2 mouse cellular contexts compared by ENCODE assay signal in the genomic region with DNA sequence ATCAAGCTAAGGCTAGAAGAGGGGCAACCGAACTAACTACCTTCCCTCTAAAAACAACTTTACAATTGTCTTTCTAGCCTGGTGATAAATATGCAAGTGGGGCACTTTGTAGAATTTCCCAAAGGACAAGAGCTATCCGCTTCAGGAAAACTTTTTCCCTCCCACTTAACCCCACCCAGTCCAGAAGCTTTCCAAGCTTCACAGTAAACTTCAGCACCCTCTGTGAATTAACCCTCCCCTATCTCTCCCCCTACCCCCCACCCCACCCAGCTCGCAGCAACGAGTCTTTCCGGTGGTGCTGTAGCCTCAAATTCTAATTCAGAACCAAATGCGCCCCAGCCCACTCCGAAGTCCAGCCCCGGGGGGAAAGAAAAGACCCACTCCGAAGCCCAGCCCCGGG.
TF ChIP-seq lines count a peak whose summit lies in the region.

No protein-coding gene starts in this region.

TF ChIP-seq in CH12.LX, 34 proteins besides CTCF, POLR2A, EP300 and RAD21 (continued from another document):
- TF ChIP-seq MAFK (IDR thresholded peaks at IDR 0.05; ENCODE audit: insufficient replicate concordance, low read length) (no peak), NELFE (IDR thresholded peaks at IDR 0.05; ENCODE audit: low read depth, low read length) (no peak), MXI1 (IDR thresholded peaks at IDR 0.05; ENCODE audit: low read depth, low read length) (no peak), POLR2AphosphoS2 (IDR thresholded peaks at IDR 0.05; ENCODE audit: low read depth, low read length) (no peak), CHD1 (IDR thresholded peaks at IDR 0.05; ENCODE audit: low read depth, low read length) (no peak), ELF1 (IDR thresholded peaks at IDR 0.05; ENCODE audit: low read depth, low read length) (no peak), MEF2A (IDR thresholded peaks at IDR 0.05; ENCODE audit: borderline replicate concordance, low read depth, low read length) (no peak)

TF ChIP-seq in ES-E14, 5 proteins besides CTCF, POLR2A, EP300 and RAD21 (continued from another document):
- no peak for TF ChIP-seq ZC3H11A (IDR thresholded peaks at IDR 0.05; ENCODE audit: borderline replicate concordance, low read depth, low read length)
- TF ChIP-seq HCFC1 (IDR thresholded peaks at IDR 0.05; ENCODE audit: borderline replicate concordance, insufficient read depth, low read length): no peak
